Mouse (Mus musculus) CD8-positive naive resting alpha-beta T cell, adult 2 months (primary cell): ENCODE results near the gene Aplp1.

ENCODE experiments used
- DNase-seq, 2 experiments: peaks; one replicate each; pipeline ENCODE4 v3.0.0; 2022; ENCODE audit warnings: low read depth in 2 of 2, low spot score in 2 of 2

Aplp1 gene

DNA sequence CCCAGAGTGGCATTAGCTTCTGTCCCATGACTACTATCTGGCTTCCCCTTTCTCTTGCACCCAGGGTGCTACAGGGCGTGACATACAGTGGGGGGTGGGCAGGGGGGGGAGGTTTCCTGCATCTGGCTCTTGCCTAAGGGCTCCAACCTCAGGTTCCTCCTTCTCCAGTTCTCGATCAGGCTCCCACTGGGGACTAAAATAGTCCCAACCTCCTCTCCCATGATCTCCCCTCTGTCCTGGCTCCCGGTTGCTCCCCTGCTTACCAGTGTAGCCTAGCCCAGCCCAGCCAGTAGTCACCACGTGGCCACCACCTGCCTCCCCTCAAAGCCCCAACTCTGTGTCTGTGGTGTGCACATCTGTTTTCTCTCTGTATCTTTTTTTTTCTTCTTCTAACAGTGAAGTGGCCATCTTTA, 32.6 kb downstream of the Aplp1 start:
- DNase-seq = no peak

DNA sequence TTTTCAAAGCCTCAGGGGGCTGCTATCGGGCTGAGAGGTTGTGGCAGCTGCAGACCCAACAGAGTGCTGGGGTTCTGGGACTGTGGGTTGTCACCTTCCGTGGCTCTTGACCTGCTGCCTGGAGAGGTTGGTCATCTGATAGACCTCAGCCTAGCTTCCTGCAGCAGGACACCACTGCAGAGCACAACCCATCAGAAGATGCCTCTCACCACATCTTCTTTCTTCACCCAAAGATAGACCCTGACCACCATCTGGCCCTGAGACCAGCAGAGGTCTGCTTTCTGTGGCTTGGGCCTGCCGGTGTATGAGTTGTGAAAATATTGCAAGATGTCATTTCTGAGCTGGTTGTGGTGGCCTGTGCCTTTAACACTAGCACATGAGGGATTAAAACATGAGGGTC, 34.3 kb downstream of the Aplp1 start:
- no peak for DNase-seq

DNA sequence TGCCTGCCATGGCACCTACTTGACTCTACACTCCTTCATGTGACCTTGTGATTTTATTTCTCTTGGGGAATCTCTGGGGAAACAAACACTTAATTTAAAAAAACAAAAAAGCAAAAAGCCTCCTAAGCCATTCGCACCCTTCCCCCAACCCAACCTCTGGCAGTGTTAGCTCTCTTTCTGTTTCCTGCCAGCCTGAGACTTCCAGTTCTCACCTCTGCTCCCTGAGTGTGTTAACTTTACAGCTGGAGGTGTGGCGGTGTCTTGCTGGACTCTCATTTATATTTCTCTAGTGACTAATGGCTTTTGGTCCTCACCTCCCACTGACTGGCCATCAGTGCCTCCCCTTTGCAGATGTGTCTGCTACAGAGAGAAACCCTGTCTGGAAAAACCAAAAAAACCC, 35.5 kb downstream of the Aplp1 start:
- no peak for DNase-seq

DNA sequence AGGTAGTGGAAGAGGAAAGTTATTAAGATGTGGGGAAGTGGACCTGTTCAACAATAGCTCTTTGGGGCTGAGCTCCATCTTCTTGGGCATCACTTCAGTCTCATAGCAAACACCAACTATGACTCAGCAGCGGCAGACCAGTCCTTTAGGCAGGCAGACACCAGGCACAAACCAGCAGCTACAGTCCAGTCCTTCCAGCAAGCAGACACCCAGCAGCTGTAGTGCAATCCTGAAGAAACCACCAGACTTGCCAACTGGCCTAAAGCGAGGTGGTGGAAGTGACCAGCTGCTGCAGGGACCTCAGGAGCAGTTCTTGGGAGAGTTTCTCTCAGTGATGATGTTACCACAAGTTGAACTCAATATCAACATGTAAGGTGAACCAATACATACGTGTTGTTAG, 36.7 kb downstream of the Aplp1 start:
- DNase-seq = no peak

DNA sequence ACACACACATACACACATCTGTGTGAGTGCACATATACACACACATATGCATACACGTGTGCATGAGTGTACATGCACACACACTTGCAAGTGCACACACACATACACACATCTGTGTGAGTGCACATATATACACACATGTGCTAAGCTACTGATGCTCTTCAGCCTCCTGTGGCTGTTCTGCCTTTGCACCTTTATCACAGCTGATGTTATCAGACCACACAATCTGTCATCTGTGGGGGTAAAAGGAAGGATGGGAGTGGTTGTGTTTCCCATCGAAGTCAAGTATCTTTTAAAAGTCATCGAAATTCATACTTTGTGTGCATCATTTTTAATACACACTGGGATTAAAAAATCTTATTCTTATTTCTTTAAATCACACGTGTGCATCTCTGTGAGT, 43.0 kb downstream of the Aplp1 start:
- DNase-seq = no peak

DNA sequence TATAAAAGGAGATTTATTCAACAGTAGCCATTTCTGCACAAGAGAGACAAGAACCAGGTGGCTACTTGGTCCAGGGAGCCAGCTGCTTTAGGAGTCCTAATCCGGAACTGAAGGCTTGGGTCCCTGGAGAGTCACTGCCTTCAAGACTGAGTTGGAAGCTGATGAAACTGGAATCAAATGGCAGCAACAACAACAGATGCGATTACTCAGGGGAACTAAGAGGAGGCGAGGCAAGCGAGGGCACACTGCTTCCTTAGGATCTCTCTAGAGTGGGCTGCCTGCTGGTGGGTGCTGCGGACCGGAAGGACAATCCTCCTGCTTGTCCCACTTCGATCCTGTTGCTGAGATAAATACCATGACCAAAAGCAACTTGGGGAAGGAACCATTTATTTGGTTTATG, 45.7 kb downstream of the Aplp1 start:
- no peak for DNase-seq

DNA sequence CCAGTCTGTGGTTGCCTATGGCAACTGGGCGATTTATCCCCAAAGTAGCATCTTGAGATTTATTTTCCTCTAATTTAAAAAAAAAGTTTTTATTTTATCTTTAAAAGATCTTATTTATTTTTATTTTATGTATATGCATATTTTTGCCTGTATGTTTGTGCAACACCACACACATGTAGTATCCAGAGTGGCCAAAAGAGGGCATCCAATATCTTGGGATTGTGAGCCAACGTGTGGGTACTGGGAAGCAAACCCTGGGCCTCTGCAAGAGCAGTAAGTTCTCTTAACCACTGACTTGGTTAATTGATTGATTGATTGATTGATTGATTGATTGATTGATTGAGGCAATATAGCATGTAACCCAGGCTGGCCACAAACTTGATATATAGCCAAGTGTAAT, 50.5 kb downstream of the Aplp1 start:
- peak; percentile 37 to 42 for DNase-seq

DNA sequence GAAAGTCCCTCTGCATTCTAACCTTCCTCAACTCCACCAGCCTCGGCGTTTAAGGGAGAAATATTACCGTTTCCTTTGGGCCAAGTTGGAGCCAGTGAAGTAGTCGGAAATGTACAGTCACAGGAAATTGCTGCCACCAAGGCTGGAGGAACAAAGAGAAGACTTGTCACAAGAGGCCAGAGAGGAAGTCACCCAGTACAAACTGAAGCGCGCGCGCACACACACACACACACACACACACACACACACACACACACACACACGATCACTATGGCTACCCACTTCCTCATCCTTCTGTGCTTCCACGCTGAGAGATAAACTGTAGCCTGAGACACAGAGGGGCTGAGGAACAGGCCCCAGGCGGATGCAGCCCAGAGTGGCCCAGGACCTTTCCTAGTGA, 51.0 kb downstream of the Aplp1 start:
- DNase-seq = peak; percentile 74 to 75

DNA sequence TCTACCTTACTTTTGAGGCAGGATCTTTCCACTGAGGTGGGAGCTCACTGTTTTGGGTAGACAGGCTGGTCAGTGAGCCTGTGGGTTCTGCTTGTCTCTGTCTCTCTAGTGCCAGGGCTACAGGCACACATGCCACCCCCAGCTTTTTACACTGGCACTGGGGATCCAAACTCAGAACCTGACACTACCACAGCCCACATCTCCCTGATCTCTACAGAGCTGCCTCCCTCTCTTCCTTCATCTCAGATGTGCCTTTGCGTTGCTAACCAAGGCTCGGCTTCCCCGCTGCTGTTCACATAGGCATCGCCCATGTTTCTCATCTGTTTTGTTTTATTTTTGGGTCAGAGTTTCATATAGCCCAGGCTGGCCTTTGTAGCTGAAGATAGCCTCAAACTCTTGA, 51.7 kb downstream of the Aplp1 start:
- peak in 1 of 2 experiments; percentile 18 for DNase-seq

DNA sequence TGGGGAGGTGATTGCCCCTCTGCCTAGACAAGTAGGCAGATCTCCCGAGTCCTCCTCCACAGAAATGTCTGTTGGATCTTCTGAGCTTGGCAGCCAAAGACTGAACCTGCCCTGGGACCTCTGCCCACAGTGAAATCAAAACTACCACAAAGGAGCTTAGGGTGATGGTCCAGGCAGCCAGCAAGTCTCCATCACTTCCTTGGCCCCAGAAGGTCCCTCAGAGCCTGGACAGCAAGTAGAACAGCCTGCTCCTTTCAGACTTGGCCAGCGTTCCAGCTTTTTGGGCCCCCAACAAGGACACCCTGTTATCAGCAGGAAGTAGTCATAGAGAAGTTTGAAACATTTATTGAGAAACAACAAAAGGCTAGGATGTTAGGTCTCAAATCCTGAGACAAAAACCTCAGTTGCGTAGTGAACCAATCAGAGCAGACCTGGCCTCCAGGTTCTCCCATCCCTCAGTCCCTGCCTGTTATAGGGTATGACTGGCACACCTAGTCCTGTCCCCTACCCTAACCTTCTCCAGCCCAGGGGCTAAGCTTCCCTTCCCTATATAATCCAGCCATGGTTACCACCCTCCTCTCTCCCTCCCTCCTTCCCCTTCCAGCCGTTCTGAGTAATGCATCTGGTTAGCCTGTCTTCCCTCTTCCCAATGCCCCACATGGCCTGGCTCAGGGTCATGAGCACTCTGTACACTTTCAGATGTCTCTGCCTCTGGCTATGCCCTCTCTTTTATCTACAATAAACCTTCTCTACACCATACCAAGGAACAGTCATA, 52.4 kb downstream of the Aplp1 start:
- DNase-seq = no peak
